ENCODE assay signal across 8 mouse cellular contexts in the genomic region with DNA sequence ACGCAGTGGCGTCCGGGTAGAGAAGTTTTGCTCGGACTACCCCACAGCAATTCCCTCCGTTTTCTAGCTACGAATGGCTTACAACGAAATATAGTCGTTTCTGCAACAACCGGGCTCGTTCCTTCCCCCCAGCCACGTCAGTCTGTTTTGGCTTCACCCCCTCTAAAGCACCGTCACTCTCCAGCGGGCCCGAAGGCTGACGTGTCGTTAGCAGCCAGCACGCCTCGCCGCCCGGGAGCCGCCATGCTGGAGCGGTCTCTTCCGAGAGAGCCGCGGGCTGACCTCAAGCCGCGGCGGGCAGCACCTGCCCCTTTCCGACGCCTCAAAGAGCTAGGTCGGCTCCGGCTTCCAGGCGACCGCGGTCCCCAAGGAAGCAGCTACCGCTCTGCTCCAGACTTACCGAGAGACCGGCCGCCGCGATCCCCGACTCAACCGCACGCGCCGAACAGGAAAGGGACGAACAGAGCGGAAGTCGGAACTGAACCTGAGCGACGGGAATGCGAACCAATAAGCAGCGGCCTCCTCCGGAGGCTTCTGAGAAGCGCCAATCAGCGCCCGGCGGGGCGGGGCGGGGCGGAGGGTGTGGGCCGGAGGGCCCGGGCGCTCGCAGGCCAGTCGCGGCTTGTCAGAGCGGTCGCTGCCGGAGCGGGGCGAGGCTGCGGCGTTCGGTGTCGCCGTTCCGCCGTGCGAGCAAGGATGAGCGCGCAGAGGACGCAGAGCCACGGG. TPM values are rescaled to one million over a fixed set of nuclear protein-coding genes. Genes with fewer than 3 reads are reported as not detected.
DNase-seq lines count a peak whose midpoint lies in the region; ATAC-seq and TF ChIP-seq lines count a peak whose summit lies in the region.

A gene (minus strand): TSS at position 501 of the 726 bp plus-strand sequence.
A gene (plus strand): TSS at position 575 of the 726 bp plus-strand sequence.

- peak; percentile 95 for ATAC-seq in activated CD4-positive, CD25-positive, alpha-beta regulatory T cell, adult 4 months

- peak within 1 kb of the TSS; percentile 93 for H3K27ac ChIP-seq in cortical plate, adult 2 months (ENCODE audit: insufficient read depth, low read length)

- DNase-seq in gastrocnemius, adult 8-10 months (ENCODE audit: low spot score in 2 of 2), result peak; percentile 96 to 97
- peak; percentile 98 for DNase-seq in hindlimb bud, embryonic 11.5 days (ENCODE audit: extremely low spot score, low read depth, low spot score)
- DNase-seq in left cerebral cortex, adult 8-10 months (ENCODE audit: low spot score in 2 of 2), result peak; percentile 96 to 99
- DNase-seq in right cerebral cortex, postnatal 10 days (ENCODE audit: low spot score in 2 of 2), result peak; percentile 99 to 100
- peak; percentile 98 for DNase-seq in urinary bladder, postnatal 25 days (ENCODE audit: low spot score)

- peak within 1 kb of the TSS; percentile 63 for H3K4me3 ChIP-seq in cortical plate, adult 2 months (ENCODE audit: insufficient read depth, low read length)
- peak within 1 kb of the TSS; percentile 98 for H3K4me3 ChIP-seq in megakaryocyte, embryonic 14.5 days (replicated peaks)

- peak; percentile 83 for TF ChIP-seq POLR2A in cortical plate, adult 2 months (IDR thresholded peaks at IDR 0.05; ENCODE audit: extremely low read depth, insufficient read depth, low read length)

- peaks cover 1% of the 10 kb centered on the region; the same call in 1 of the 2 replicates for H3K4me1 ChIP-seq in cortical plate, adult 2 months (ENCODE audit: control insufficient read depth, insufficient read depth, low read length)
- peaks cover 30% of the 10 kb centered on the region for H3K4me1 ChIP-seq in megakaryocyte, embryonic 14.5 days

- H3K27me3 ChIP-seq in megakaryocyte, embryonic 14.5 days (replicated peaks), result no peaks in the 10 kb centered on the region

- TF ChIP-seq CTCF in cortical plate, adult 2 months (IDR thresholded peaks at IDR 0.05; ENCODE audit: extremely low read depth, insufficient read depth, low read length), result no peak

- H3K9me3 ChIP-seq in megakaryocyte, embryonic 14.5 days, result no peaks in the 10 kb centered on the region

- peaks cover 40% of the 10 kb centered on the region for H3K36me3 ChIP-seq in megakaryocyte, embryonic 14.5 days (replicated peaks; ENCODE audit: low read length)

RNA-seq across cellular contexts. Expression of the first gene that starts in this region (rescaled TPM):
- polyA plus RNA-seq in activated CD4-positive, CD25-positive, alpha-beta regulatory T cell, adult 4 months (2017; shearing (Covaris generic)), result 100 to 1,000 TPM; 638 to 650 TPM
- 324 and 336 TPM in 2 replicates for polyA plus RNA-seq in cortical plate, adult 2 months (2012; rRNA removed)
- 100 to 1,000 TPM; 298 to 379 (median 321) TPM for total RNA-seq in gastrocnemius, adult 8-10 months (2022)
- 100 to 1,000 TPM; 175 to 204 (median 181) TPM for total RNA-seq in left cerebral cortex, adult 8-10 months (2022)
- 6.9 and 62.3 TPM in 2 replicates for polyA plus RNA-seq in megakaryocyte, embryonic 14.5 days (2012; ENCODE audit: insufficient read depth, low replicate concordance)

RNA-seq across cellular contexts. Expression of the second gene that starts in this region (rescaled TPM):
- 10 to 100 TPM; 23.3 to 23.5 TPM for polyA plus RNA-seq in activated CD4-positive, CD25-positive, alpha-beta regulatory T cell, adult 4 months (2017; shearing (Covaris generic))
- 15.2 and 15.3 TPM in 2 replicates for polyA plus RNA-seq in cortical plate, adult 2 months (2012; rRNA removed)
- 1 to 10 TPM; 5.6 to 8.5 (median 6.2) TPM for total RNA-seq in gastrocnemius, adult 8-10 months (2022)
- total RNA-seq in left cerebral cortex, adult 8-10 months (2022), result 10 to 100 TPM; 27.6 to 29.7 (median 28.7) TPM
- 21.6 and 30.4 TPM in 2 replicates for polyA plus RNA-seq in megakaryocyte, embryonic 14.5 days (2012; ENCODE audit: insufficient read depth, low replicate concordance)

Comparison
In these comparisons a context has a peak if more than half of its experiments do, and no peak if none do; other contexts are left out.
1. Peak in every context shown above with its lines: DNase-seq, ATAC-seq, H3K4me3 ChIP-seq and H3K27ac ChIP-seq.